Mouse (Mus musculus) heart, adult 18-20 months (tissue): ENCODE measurements around the gene Dnah2. TPM values are rescaled to one million over a fixed set of nuclear protein-coding genes. Genes with fewer than 3 reads are reported as not detected.

Experiments
- DNase-seq, 2 experiments: peaks; one replicate each; pipeline ENCODE4 v3.0.0; 2021 to 2022; ENCODE audit warnings: mixed read lengths in 1 of 2
- total RNA-seq, 2 experiments: library from RNA; stranded (reverse); gene quantifications; 2 replicates each; pipeline ENCODE4 v1.2.3; 2021

The Dnah2 gene
- total RNA-seq, 2 experiments from 2014 or later: 0.10 to 0.51 TPM

DNA sequence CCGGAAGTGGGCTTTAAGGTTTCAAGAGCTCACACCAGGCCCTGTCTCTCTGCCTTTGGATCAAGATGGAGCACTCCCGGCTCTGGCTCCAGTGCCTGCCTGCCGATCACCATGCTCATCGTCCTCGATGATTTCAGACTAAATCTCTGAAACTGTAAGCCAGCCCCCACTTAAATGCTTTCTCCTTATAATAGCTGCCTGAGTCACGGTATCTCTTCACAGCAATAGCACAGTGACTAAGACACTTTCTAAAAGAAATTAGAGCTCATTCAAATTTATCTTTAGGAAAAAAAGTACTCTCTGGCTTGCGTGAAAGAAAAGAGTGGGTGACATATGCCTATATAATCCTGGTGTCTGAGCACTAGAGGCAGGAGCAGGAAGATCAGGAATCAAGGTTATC is 84.9 kb downstream of the Dnah2 start:
- no peak for DNase-seq

DNA sequence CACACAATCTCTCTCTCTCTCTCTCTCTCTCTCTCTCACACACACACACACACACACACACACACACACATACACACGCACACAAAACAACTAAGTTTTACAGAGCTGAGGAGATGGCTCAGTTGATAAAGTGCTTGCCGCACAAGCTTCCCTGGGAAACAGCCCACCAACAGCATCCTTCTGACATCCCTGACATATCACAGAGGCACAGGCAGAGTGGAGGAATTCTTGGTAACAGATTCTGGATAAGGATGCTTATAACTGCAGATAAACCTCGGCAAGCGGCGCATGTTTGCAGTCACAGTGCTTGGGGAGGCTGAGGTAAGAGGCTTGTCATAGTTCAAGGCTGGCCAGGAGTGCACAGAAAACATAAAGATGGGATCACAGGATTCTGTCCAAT is 87.3 kb downstream of the Dnah2 start:
- no peak for DNase-seq

DNA sequence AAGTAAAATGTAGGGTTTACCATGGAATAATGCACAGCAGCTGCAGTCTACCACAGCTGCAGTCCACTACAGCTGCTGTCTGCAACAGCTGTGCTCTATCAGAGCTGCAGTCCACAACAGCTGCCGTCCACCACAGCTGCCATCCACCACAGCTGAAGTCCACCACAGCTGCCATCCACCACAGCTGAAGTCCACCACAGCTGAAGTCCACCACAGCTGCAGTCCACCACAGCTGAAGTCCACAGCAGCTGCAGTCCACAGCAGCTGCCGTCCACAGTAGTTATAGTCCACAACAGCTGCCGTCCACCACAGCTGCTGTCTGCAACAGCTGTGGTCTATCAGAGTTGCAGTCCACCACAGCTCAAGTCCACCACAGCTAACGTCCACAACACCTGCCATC is 89.0 kb downstream of the Dnah2 start:
- DNase-seq: no peak

DNA sequence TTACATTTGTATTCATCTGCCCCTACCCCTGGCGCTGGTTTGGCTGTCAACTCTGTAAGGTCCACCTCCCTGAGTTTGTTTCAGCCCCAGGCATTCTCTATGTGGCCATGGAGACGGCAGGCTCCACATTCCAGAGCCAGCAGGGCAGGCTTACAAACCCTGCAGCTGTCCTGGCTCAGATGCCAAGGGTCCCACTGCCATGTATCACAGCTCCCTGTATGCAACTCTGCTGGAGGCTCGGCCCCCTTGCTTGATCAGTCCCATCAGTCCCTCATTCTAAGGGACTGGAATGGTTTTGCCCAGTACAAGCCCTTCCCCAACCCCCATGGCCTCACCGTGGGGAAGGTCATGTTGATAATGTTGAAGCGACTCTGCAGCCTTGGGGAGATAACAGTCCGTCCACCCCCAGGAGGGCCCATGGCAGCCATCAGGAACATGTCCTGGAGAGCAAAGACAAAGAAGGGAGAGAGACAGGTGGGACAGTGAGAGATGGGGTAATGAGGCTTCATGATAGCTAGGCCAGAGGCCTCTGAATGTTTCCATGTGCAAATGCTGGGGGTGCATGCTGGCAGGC is 91.8 kb downstream of the Dnah2 start:
- no peak for DNase-seq

DNA sequence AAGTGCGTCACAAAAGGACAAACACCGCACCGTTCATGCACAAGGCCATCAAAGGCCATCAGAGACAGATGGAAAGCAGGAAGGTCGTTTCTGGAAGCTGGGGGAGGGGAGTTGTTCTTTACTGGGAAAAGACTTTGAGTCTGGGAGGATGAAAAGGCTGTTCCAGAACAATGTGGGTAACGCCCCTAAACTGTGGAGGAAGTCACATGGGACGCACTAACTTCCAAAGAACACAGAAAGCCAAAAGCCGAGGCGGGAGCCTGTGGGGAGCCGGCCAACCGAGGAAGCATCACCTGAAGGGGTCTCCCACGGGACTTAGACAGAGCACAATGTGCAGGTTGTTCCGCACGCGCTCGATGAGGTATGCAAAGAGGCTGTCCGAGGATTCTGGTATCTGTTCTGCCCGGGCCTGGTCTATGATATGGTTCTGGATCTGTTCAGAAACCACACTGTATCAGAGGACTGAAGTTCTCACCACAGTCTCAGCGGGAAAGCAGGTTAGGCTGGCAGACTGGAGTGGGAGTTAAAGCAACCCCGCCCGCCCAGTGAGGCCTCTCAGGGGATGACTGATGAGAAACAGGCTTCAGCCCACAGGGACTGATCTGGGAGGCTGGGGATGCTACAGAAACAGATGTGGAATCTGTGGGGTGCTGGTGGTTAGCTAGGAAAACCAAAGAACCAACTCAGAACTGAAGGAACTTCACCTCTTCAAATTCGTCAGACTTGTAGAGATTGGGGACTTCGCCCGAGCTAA is 96.6 kb downstream of the Dnah2 start:
- peak; percentile 71 to 86 for DNase-seq

DNA sequence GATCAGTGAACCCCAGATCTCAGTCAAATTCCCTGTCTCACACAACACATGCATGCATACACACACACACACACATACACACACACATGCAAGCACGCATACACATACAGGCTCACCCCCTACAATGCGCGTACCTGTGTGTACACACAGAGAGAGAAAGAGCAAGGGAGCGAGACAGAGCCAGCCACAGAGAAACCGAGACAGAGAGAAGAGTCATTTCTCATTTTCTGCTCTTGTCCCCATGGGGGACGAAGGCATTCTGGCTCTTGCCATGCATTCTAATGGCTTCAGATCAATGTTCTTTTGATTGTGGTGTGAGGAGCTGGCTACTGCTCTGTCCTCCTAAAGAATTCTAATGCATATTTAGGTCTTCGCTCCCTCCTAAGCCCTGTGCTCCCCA is 101.6 kb downstream of the Dnah2 start:
- no peak for DNase-seq

DNA sequence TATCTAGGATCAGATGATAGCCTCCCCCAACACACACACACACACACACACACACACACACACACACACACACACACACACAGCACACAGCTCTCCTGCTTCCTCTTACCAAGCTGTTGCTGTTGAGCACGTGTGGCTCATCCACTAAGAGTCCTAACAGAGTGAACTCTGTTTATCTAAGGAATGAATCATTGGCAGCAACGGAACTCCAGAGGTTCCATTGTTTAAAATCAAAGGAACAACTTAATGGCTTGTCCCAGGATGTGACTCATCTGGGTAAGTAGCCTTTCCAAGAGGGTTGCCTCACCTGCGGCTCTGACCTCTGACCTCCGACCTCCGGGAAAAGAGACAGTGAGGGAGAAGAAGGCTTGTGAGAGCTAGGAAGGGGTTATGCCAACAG is 105.6 kb downstream of the Dnah2 start:
- peak; percentile 38 to 58 for DNase-seq

DNA sequence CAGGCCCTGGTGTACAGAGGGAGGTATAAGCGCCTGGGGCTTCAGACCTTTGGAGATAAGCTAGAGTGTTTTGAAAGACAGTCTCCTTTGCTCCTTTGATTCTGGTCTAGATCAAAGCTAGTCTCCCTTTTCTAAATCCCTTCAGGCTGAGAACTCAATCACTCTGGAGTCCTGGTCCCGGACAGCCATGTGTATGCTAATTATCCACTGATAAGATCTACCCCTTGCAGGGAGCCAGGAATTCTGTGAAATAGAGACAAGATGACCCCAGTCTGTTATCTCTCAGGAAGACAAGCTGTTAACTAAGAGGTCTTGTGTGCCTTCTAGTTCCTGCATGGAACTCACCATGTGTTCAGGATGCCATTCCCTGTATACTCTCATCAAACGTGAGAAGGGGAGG is 111.6 kb downstream of the Dnah2 start:
- DNase-seq: no peak

DNA sequence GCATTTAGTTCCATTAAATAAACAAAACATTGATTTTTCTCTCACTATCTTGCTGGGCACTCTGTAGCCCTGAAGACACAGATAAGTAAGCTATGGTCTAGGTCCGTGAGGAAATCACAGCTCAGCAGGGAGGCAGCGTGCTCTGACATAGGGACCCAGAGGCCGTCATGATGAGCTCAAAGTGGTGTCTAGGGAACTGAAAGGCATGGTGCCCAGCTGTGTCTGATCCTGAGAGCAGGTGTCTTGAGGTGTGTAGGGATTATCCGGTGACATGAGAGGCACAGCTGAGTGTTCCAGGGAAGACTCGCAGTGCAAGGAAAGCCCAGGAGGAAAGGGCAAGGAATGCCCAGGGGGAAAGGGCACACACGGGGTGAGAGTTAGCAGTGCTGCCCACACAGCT is 115.7 kb downstream of the Dnah2 start:
- no peak for DNase-seq

DNA sequence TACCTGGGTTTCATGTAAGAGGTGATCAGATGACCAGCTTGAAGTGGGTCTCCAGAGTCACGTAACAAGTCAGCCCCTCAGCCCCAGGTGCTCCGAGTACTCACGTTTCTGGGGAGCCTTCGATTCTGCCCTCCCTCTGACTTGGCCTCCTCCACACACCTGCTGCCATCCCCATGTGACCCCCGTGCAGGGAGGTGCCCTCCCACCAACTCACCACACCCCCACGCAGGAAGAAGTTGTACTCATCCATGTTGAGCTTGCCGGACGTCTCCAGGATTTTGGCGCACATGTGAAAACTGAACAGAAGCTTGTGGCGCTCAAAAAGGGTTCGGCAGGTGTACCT is 116.3 kb downstream of the Dnah2 start:
- no peak for DNase-seq

DNA sequence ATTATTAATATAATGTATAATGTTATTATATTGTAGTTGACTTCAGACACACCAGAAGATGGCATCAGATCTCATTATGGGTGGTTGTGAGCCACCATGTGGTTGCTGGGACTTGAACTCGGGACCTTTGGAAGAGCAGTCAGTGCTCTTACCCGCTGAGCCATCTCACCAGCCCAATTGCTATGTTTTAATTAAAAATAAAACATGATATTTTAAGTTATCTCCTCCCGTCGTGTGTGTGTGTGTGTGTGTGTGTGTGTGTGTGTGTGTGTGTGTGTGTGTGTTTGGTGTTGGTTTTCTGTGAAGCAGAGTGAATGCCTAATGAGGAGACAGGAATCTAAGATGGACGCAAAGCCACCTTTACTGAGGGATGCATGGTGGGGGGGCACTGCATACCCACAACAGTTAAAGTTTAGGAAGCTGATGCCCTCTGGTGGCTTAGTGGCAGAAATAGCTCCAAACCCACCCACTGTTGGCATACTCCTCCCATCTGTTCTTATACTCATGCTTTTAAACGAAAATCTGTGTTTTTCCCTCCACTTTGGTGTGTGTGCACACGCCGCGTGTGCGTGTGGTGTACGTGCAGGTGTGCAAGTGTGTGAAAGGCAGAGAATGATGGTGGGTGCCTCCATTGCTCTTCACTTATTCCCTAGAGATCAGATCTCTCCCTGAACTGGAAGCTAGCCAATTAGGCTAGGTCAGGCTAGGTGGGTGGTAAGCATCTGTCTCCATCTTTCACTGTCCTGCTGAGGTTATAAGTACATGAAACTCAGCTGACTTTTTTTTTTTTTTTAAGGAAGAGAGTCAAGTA is 116.9 kb downstream of the Dnah2 start:
- peak; percentile 79 to 83 for DNase-seq

DNA sequence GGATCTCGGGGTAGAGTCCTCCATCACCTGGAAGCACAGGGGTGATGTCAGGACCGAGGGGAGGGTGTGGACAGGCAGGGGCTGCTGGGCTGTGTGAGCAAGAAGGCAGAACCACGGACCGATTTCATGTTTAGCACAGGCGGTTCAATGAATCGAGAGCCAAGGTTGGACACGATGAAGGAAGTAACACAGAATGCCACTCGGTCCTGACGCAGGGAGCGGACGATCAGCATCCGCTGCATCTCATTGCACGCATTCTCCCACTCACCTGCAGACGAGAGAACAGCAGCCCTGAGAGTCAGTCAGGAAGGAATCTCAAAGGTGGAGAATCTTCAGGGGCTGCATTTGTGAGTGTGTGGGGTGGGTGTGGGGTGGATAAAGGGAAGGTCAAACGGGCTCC is 118.3 kb downstream of the Dnah2 start:
- DNase-seq: no peak

DNA sequence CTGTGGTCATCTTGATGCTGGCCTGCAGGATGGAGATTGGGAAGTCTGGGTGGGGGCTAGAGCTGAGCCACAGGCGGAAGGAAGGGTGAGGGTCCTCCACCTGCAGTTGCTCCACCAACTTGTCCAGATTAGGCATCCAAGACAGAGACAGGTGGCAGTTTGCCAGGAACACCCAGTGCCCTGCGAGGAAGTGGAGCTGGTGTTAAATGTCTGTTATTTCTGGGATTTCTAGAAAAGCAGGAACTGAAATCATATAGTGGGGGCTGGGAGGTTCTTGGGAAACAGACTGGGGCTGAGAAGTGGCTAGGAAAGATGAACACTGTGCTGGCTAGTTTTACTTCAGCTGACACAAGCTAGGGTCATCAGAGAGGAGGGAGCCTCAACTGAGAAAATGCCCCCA is 119.6 kb downstream of the Dnah2 start:
- peak; percentile 51 to 76 for DNase-seq

DNA sequence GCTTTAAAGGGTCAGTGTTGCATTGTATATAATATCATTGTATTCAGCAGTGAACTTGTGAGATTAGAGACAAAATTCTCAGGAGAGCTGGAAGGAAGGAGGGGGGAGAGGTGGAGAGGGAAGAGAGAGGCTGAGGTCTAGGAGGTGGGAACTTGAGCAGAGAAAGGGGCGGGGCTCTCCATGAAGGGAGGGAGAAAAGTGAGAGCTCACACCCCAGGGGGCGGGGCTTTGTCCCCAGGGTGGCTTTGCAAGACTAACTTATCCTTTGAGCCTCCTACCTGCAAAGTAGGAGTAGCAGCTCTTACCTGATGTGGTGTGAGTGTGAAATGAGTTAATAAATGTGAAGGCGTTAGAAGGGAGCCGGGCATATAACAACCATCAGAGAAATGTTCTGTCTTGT is 120.2 kb downstream of the Dnah2 start:
- peak in 1 of 2 experiments; percentile 56 for DNase-seq

DNA sequence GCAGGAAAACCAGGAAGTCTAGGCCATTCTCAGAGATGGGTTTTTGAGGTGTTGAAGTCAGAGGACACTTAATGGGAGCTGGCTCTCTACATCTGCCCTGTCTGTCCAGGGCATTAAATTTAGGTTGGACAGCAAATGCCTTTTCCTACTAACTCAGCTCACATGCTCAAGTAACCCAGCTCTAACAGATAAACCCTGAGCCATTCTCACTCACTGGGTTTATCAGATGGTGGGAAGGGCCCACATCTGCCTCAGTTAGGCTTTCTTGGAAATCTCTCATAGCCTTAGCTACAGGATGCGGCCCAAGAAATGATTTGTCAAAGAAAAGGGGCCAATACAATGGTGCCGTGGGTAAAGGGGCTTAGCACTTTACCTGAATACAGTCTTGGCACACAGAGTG is 122.7 kb downstream of the Dnah2 start:
- no peak for DNase-seq

DNA sequence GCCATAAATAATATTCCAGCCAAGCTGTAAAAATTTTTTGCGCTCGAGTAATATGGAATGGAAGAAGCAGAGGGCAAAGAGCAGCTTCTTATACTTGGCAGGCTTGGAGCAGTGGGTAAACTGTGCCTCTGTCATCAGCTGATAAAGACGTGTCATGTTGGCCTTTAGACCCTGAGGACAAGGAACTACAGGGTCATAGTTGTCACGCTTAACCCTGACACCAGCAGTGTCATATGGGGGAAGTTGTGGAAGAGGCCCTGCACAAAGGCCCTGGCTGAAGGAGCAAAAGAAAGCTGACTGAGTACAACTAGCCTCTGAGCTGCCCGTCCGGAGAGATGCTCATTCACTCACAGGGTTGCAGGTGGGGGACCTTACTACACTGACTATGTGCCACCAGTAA is 125.0 kb downstream of the Dnah2 start:
- no peak for DNase-seq

DNA sequence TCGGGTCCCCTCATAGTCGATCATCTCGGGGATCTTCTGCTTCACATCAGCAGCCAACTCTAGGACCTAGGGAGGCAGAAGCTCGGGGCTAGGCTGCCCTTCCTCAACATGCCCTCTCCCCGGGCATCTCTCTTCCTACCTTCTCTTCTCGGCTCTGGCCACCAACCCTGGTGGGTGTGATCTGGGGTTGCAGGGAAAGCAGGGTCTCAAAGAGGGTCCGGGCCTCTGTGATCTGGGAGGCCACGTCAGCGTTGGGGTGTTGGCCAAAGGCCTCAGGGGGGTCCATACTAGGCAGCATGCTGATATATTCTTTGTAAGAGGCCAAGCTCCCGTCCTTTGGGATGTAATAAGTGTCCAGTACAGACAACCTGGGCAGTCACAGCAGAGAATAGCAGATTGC is 126.1 kb downstream of the Dnah2 start:
- no peak for DNase-seq

DNA sequence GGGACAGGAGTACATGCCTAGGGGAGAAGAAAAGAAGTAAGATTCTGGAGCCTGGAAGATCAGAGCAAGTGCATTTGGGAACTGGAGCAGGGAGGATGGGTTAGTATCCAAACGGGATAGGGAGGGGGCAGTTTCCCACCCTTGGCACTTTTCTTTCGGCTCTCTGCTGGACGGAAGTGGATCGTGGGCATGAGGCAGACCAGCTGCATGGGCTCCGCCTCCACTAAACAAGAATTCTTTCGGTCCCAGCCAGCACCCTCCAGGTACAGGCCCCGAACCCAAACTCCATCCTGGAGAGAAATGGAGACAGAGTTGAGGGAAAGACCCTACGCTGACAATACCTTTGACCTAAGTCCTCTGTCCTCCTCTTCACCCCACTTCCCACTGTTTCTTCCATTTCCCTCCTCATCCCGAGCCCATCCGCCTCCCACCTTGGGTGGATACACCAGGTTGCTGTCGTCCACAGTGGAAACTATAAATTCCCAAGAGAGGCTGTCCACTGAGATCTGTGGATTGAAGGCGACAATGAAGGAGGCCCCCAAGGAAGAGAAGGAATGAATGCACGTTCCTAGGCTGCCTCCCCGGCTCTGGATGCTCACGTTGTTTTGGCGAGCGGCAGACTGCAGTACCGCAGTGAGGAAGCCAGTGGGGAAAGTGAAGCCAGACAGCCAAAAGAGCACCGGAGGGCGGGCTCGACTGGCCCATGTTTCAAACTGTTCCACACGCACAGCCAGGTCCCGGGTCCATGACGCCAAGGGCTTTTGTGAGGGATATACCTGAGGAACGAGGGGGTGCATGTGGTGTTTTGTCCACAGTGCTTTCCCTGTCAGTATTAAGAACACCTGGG is 127.6 kb downstream of the Dnah2 start:
- DNase-seq: no peak

DNA sequence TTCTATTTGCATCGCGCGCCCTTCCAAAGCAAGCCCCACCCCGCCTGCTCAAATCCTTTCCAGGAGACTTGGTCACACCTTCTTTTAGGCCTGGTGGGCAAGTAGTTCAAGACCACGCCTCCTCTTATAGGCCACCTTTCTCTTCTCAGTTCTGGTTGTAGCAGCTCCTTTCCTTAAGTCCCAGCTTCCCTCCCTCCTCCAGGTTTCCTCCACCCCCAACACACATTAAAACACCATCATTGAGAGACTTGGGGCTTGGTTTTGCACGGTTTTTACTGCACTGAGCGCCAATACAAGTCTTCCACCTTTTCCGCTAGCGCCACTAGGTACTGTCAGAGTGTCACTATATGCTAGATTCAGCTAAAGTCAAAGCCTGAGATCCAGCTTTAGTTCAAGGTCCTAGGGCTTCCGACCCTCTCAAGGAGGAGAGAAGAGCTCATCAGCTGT is 128.3 kb downstream of the Dnah2 start:
- DNase-seq: peak in 1 of 2 experiments; percentile 13

DNA sequence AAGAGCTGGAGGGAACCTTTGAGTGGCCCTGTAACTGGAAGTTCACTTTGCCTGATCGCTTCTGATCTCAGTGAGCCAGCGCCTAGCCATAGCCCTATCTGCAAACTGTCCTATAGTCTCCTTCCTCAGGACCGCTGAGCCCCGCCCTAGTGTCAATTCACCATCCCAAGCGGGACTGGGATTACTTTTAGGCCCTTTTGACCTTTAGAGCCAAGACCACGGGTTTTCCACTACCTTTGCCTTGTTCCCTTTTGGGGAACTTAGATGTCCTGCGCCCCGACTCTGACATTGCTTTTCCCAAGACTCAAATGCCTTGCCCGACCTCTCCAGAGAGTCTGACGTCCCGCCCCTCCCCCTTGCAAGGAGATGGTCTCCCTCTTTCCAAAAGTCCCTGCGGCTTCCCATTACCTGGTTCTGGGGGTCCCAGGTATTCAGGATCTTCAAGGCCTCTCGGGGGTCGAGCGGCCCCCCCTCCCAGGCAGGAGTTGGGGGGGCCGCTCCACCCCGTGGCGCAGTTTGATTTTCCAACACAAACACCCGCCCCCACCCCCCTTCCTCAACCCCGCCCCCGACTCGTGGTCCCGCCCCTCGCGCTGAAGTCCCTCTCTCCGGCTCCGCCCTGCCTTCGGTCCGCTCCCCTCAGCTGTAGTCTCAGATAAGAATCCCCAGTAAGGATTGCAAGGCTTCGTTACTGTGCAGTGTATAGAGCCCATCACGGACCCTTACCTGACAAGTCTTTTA is 128.9 kb downstream of the Dnah2 start:
- peak; percentile 73 to 84 for DNase-seq

DNA sequence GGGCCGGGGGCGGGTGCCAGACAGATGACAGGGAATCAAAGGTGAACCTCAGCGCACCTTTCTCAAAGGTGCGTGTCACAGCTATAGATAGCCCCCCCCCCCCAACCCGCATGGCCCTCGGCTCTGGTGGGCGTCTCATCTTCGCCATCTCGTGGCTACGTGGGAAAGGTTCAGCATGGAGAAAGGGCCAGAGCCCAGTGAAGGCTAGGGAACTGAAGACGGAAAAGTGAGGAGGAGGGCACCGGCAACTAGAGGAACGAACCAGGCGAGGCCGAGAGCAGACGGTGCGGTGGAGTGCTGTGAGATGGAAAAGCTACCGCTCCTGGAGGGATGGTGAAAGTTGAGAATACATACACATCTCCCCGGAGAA is 129.5 kb downstream of the Dnah2 start:
- DNase-seq: peak in 1 of 2 experiments; percentile 52
